Mouse (Mus musculus) liver, embryonic 11.5 days (tissue): ENCODE measurements around the gene Bbs1. TPM values are rescaled to one million over a fixed set of nuclear protein-coding genes. Genes with fewer than 3 reads are reported as not detected.

Experiments used
- ATAC-seq: fragments of 200-750 bp; cut with Nextera tagmentation; replicated peaks from 2 replicates; pipeline ENCODE4 v1.8.0; 2017; ENCODE audit warnings: moderate number of reproducible peaks, mild to moderate bottlenecking, moderate TSS enrichment, moderate library complexity; ENCODE audit not compliant: low FRiP score
- DNase-seq: peaks from one replicate; pipeline ENCODE4 v3.0.0-alpha.2; 2017; ENCODE audit warnings: low spot score
- H3K27ac ChIP-seq: fragments of 300-500 bp; sonication (generic); 2 replicates; pipeline ENCODE4 v1.5.1; 2014; ENCODE audit warnings: mild to moderate bottlenecking, low read depth, low read length, control low read depth
- H3K27me3 ChIP-seq: fragments of 300-500 bp; sonication (generic); replicated peaks from 2 replicates; pipeline ENCODE4 v1.6.1; 2014; ENCODE audit warnings: low read length, mixed read lengths; ENCODE audit not compliant: control insufficient read depth, insufficient read depth
- H3K36me3 ChIP-seq: fragments of 300-500 bp; sonication (generic); 2 replicates; pipeline ENCODE4 v1.6.1; 2014; ENCODE audit warnings: mild to moderate bottlenecking, low read length, moderate library complexity, mixed read lengths; ENCODE audit not compliant: control insufficient read depth, insufficient read depth
- H3K4me1 ChIP-seq: fragments of 300-500 bp; sonication (generic); replicated peaks from 2 replicates; pipeline ENCODE4 v1.6.1; 2014; ENCODE audit warnings: low read length, mixed read lengths; ENCODE audit not compliant: control insufficient read depth, insufficient read depth
- H3K4me2 ChIP-seq: fragments of 300-500 bp; sonication (generic); 2 replicates; pipeline ENCODE4 v1.6.1; 2014; ENCODE audit warnings: mild to moderate bottlenecking, control low read depth, moderate library complexity
- H3K4me3 ChIP-seq: fragments of 300-500 bp; sonication (generic); 2 replicates; pipeline ENCODE4 v1.5.1; 2014; ENCODE audit warnings: low read depth, low read length, control low read depth
- H3K9ac ChIP-seq: fragments of 300-500 bp; sonication (generic); 2 replicates; pipeline ENCODE4 v1.6.1; 2014; ENCODE audit warnings: low read depth, low read length, control low read depth
- H3K9me3 ChIP-seq: fragments of 300-500 bp; sonication (generic); 2 replicates; pipeline ENCODE4 v1.6.1; 2016; ENCODE audit warnings: low read length, inconsistent platforms, mixed read lengths; ENCODE audit not compliant: control insufficient read depth
- WGBS: fragments of 180-500 bp; shearing (Covaris S2); extraction: QIAGEN DNeasy Blood & Tissue Kit; methylation state at CpG from one replicate; pipeline ENCODE4 v1.1.7; 2014; 5-methylcytosine and 5-hydroxymethylcytosine counted together
- polyA plus RNA-seq: library from polyadenylated mRNA; unstranded; fragments of >200 nt; fragmentation: Nextera tagmentation; extraction: Ambion mirVana; gene quantifications from 2 replicates; pipeline ENCODE4 v1.2.1, GENCODE M21; 2014

Bbs1 gene
- polyA plus RNA-seq, 1 experiment from 2014 or later = 2.5 TPM

GRCm38 (mm10) chr19:4854552-4855469 is 51.6 kb downstream of the Bbs1 start, which contains the start of gene Ctsf:
TSS of gene Ctsf (plus strand) at chr19:4855130.
- H3K27me3 ChIP-seq = peaks cover 26% of the 10 kb centered on the region
- peak within 1 kb of the TSS; percentile 64 for H3K9ac ChIP-seq
- ATAC-seq (peak; percentile 48), DNase-seq (peak; percentile 62)
- H3K4me2 ChIP-seq = peak within 1 kb of the TSS; percentile 98
- WGBS = 4% methylated on average over 45 of the region's 45 CpGs
- H3K4me1 ChIP-seq = peaks cover 21% of the 10 kb centered on the region
- H3K36me3 ChIP-seq = no peaks in the 10 kb centered on the region
- H3K9me3 ChIP-seq = no peaks in the 10 kb centered on the region
- peak within 1 kb of the TSS; percentile 67 for H3K4me3 ChIP-seq
- H3K27ac ChIP-seq = no peak within 1 kb of the TSS

DNA sequence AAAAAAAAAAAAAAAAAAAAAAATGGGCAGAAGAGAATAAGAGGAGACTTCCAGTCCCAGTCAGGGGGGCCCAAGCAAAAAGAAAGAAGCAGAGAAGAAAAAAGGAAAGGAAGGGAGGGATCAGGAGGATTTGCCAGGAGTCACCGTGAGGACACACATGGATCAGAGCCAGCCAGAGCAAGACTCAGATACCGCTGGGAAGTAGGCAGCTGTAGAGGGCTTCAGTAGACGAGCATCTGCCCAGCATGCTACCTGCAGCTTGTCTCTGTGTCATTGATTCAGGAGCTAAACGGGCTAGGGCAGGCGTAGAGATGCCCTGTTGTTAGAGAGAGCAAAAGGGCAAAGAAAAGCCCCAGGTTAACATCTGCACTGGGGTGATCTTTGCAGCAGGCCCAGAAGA is 56.1 kb downstream of the Bbs1 start:
- Histone ChIP-seq H3K4me3 (no peak overlapping the region), H3K27me3 (peaks cover 15% of the 10 kb centered on the region), H3K9me3 (no peaks in the 10 kb centered on the region), H3K9ac (no peak overlapping the region), H3K27ac (no peak overlapping the region), H3K4me1 (no peaks in the 10 kb centered on the region), H3K36me3 (no peaks in the 10 kb centered on the region), H3K4me2 (no peak overlapping the region)
- DNase-seq (no peak), ATAC-seq (no peak)
- WGBS = 50% methylated on average over 5 of the region's 5 CpGs

DNA sequence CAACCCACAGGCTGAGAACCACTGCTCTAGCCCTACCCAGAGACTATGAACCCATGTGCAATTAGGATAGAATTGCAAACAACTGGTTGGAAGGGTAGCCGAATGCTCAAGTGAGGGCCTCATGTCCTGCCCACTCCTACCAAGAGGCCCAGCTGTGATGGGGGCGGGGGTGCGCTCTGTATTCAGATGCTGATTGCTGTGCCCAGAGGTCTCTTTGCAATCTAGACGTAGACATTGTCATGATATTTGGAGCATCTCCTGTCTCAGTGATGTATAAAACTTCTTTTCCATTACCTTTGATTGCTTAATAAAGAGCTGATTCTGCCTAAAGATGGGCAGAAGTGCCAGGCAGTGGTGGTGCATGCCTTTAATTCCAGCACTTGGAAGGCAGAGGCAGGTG is 56.6 kb downstream of the Bbs1 start:
- Histone ChIP-seq H3K36me3 (no peaks in the 10 kb centered on the region), H3K4me2 (no peak overlapping the region), H3K4me3 (no peak overlapping the region), H3K27me3 (peaks cover 11% of the 10 kb centered on the region), H3K9me3 (no peaks in the 10 kb centered on the region), H3K4me1 (no peaks in the 10 kb centered on the region), H3K9ac (no peak overlapping the region), H3K27ac (no peak overlapping the region)
- DNase-seq = no peak
- WGBS = 58% methylated on average over 4 of the region's 4 CpGs
- no peak for ATAC-seq

DNA sequence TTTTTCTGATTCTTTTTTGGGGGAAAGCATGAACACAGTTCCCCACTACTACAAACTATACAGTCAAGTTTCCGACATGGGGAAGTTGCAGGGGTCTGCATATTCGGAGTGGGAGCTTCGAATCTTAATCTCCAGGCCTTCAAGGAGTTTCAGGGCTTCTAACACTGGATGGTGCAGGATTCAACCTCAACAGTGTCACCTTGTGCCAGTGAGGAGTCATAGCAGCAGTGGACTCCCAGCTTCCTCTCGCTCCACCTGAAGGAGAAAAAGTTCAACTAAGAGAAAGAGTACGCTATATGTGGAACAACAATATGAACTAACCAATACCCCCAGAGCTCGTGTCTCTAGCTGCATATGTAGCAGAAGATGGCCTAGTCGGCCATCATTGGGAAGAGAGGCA is 58.9 kb downstream of the Bbs1 start:
- H3K4me2 ChIP-seq = no peak overlapping the region
- H3K4me3 ChIP-seq = no peak overlapping the region
- peaks cover 11% of the 10 kb centered on the region for H3K27me3 ChIP-seq
- no peak for DNase-seq
- WGBS = 32% methylated on average over 7 of the region's 7 CpGs
- ATAC-seq = no peak; the same call in 1 of the 2 replicates
- no peaks in the 10 kb centered on the region for H3K36me3 ChIP-seq
- H3K27ac ChIP-seq = no peak overlapping the region
- no peaks in the 10 kb centered on the region for H3K9me3 ChIP-seq
- no peak overlapping the region for H3K9ac ChIP-seq
- no peaks in the 10 kb centered on the region for H3K4me1 ChIP-seq

- ATAC-seq = no peak
- Histone ChIP-seq H3K4me2 (no peak overlapping the region), H3K9ac (no peak overlapping the region), H3K4me3 (no peak overlapping the region), H3K36me3 (no peaks in the 10 kb centered on the region), H3K27me3 (peaks cover 27% of the 10 kb centered on the region), H3K4me1 (no peaks in the 10 kb centered on the region), H3K27ac (no peak overlapping the region), H3K9me3 (no peaks in the 10 kb centered on the region)
- WGBS = 64% methylated on average over 2 of the region's 2 CpGs
- no peak for DNase-seq
Observed at GRCm38 (mm10) chr19:4845846-4846245, 60.6 kb downstream of the Bbs1 start.

DNA sequence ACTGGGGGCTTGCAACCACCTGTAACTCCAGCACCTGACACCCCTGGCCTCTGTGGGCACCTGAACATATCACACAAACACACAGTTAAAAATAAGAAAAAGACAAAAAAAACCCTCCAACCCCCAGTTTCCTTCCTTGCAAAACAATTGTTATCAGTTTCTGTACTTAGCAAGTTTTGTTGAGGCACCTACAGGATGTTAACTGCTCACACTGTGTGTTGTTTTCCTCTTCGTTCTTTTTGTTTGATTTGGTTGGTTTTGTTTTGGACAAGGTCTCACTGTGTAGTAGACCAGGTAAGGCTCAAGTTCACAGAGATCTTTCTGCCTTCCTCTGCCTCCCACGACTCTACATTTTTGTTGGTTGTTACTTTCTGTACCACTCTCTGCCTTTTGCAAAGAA is 63.8 kb downstream of the Bbs1 start:
- ATAC-seq (no peak), DNase-seq (no peak)
- no peaks in the 10 kb centered on the region for H3K36me3 ChIP-seq
- H3K4me1 ChIP-seq = peaks cover 14% of the 10 kb centered on the region
- no peaks in the 10 kb centered on the region for H3K9me3 ChIP-seq
- no peak overlapping the region for H3K9ac ChIP-seq
- no peak overlapping the region for H3K27ac ChIP-seq
- no peak overlapping the region for H3K4me3 ChIP-seq
- peaks cover 36% of the 10 kb centered on the region for H3K27me3 ChIP-seq
- WGBS = 61% methylated on average over 2 of the region's 2 CpGs
- no peak overlapping the region for H3K4me2 ChIP-seq

- no peaks in the 10 kb centered on the region for H3K36me3 ChIP-seq
- ATAC-seq = no peak
- H3K9ac ChIP-seq = no peak overlapping the region
- no peak overlapping the region for H3K4me2 ChIP-seq
- no peak overlapping the region for H3K27ac ChIP-seq
- WGBS = 71% methylated on average over 9 of the region's 9 CpGs
- no peak for DNase-seq
- H3K27me3 ChIP-seq = peaks cover 34% of the 10 kb centered on the region
- H3K4me3 ChIP-seq = no peak overlapping the region
- no peaks in the 10 kb centered on the region for H3K9me3 ChIP-seq
- H3K4me1 ChIP-seq = peaks cover 14% of the 10 kb centered on the region
Observed at GRCm38 (mm10) chr19:4840848-4841247, 65.6 kb downstream of the Bbs1 start.

- Histone ChIP-seq H3K27ac (0 out of 2 replicates have a peak within 1 kb of the TSS, but pooled peaks have one; percentile 53), H3K9ac (peak within 1 kb of the TSS; percentile 86), H3K4me3 (peak within 1 kb of the TSS; percentile 72), H3K4me2 (peak within 1 kb of the TSS; percentile 99), H3K27me3 (peaks cover 34% of the 10 kb centered on the region), H3K4me1 (peaks cover 14% of the 10 kb centered on the region), H3K9me3 (no peaks in the 10 kb centered on the region), H3K36me3 (no peaks in the 10 kb centered on the region)
- DNase-seq = peak; percentile 90
- WGBS = under 1% methylated on average over 25 of the region's 25 CpGs
- ATAC-seq = peak; percentile 98
Observed at GRCm38 (mm10) chr19:4839149-4839548, 67.3 kb downstream of the Bbs1 start, which contains the start of the genes Ccs and Ccdc87. TSS of gene Ccs (minus strand) at chr19:4839332. TSS of gene Ccdc87 (plus strand) at chr19:4839366.
